Mouse (Mus musculus): Measurements from ENCODE around the gene Aqp2.

Aqp2 gene

GRCm38 (mm10) chr15:99590429-99591084, 11.7 kb downstream of the Aqp2 start, which contains the start of gene Aqp5:
Aqp5 (plus strand) TSS chr15:99590782.
- peak; percentile 66 for DNase-seq (ENCODE audit: low read depth, low spot score)

- DNase-seq (ENCODE audit: low read depth, low spot score): no peak
These were observed 13.3 kb downstream of the Aqp2 start for GRCm38 (mm10) chr15:99592177-99592576.

- no peak for DNase-seq (ENCODE audit: low read depth, low spot score)
These were observed 14.0 kb downstream of the Aqp2 start for GRCm38 (mm10) chr15:99592877-99593276.

DNA sequence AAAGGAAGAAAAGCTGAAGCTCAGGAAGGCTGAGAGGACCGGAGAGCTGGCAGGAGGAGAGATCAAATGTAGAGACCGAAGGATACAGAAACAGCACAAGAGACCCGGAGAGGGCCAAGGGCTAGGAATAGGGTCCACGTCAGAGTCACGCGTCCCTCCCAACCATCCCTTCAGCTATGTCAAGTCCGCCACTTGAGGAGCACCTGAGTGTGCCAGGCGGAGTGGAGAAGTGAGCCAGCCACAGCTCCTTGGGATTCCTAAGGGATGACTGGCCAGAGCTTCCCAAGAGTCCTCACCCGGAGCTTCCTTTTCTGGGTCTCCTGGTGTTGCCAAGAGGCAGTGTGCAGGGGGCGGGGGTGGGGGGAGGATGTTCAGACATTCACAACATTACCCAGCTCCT, 16.1 kb downstream of the Aqp2 start:
- DNase-seq (ENCODE audit: low read depth, low spot score): no peak

- peak; percentile 95 for DNase-seq (ENCODE audit: low read depth, low spot score)
These were observed 17.3 kb downstream of the Aqp2 start for GRCm38 (mm10) chr15:99596056-99596687.

DNA sequence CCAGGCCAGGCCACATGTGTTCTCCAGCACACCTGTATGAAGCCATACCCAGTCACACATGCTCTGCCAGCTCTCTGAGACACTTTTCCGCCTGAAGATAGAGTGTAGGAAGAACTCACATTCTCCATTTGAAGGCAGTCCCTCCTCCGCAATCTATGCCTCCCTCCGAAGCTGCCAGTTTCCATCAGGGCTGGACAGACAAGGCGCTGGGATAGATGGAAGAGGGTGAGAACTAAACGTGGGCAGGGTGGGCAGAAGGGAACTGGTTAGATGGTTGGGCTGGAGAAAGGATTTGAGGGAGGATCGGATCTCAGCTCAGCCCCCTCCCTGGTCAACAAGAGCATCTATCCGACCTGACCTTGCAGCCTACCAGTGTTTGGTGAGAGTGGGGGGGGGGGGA, 18.0 kb downstream of the Aqp2 start:
- DNase-seq (ENCODE audit: low read depth, low spot score): no peak

DNA sequence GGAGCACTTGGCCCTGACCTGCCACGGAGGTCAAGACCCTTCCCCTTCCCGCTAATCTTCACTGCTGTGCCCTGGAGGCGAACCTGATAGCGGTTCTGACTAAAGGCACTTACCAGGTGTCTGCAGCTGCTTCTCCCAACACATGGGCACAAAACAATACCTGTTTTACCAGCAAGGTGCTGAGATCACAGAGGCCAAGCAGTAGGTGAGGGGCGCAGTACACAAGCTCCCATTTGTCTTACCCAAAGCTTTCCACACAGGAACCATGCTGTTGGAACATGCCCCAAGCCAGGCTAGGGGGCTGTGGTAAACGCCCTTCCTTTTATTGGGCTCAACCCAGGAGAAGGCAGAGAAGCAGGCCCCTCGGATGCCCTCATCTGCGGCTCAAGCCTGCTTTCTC, 18.7 kb downstream of the Aqp2 start:
- no peak for DNase-seq (ENCODE audit: low read depth, low spot score)

- DNase-seq (ENCODE audit: low read depth, low spot score): no peak
These were observed 20.6 kb downstream of the Aqp2 start for GRCm38 (mm10) chr15:99599245-99600070.

GRCm38 (mm10) chr15:99600986-99601822, 22.3 kb downstream of the Aqp2 start, which contains the start of gene Aqp6:
Aqp6 (plus strand) TSS chr15:99601400.
- peak; percentile 50 for DNase-seq (ENCODE audit: low read depth, low spot score)

DNA sequence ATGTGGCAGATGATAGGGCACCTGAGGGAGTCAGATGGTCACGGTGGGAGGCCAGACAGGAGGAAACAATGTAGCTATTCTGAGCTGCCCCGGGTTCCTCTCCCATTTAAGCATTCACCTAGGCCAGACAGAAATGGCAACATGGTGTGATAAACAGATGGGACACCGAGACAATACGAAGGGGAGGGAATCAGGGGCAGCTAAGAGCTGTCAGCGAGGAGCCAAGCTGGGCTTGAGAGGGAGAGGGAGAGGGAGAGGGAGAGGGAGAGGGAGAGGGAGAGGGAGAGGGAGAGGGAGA, 22.9 kb downstream of the Aqp2 start:
- no peak for DNase-seq (ENCODE audit: low read depth, low spot score)

DNA sequence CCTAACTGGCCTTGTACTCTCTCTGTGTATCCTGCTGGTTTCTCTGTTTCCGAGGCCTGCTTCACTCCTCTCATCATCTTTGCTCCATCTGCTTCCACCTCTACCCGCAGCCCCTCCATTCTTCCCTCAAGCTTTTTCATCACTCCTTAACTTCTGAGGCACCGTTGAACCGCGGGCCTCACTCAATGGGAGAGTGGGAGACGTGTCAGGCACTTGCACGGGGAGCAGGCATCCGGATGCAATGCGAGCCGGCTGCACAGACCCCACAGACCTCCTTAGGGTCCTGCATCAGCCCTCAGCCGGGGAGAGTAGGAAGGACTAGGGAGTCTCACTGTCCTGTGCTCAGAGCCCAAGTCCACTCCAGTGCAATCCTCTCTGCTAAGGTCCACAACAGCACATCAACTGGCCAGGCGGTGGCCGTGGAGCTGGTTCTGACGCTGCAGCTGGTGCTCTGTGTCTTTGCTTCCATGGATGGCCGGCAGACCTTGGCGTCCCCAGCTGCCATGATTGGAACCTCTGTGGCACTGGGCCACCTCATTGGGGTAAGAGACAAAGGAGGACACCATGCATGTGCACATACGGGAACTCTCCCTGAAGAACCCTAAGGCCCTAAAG, 23.5 kb downstream of the Aqp2 start:
- DNase-seq (ENCODE audit: low read depth, low spot score): no peak

- no peak for DNase-seq (ENCODE audit: low read depth, low spot score)
These were observed 24.4 kb downstream of the Aqp2 start for GRCm38 (mm10) chr15:99603216-99603615.

GRCm38 (mm10) chr15:99605595-99605994, 26.7 kb downstream of the Aqp2 start:
- DNase-seq (ENCODE audit: low read depth, low spot score): no peak

- no peak for DNase-seq (ENCODE audit: low read depth, low spot score)
These were observed 27.7 kb downstream of the Aqp2 start for GRCm38 (mm10) chr15:99606515-99606914.

- DNase-seq (ENCODE audit: low read depth, low spot score): no peak
These were observed 28.7 kb downstream of the Aqp2 start for GRCm38 (mm10) chr15:99607388-99608113.

DNA sequence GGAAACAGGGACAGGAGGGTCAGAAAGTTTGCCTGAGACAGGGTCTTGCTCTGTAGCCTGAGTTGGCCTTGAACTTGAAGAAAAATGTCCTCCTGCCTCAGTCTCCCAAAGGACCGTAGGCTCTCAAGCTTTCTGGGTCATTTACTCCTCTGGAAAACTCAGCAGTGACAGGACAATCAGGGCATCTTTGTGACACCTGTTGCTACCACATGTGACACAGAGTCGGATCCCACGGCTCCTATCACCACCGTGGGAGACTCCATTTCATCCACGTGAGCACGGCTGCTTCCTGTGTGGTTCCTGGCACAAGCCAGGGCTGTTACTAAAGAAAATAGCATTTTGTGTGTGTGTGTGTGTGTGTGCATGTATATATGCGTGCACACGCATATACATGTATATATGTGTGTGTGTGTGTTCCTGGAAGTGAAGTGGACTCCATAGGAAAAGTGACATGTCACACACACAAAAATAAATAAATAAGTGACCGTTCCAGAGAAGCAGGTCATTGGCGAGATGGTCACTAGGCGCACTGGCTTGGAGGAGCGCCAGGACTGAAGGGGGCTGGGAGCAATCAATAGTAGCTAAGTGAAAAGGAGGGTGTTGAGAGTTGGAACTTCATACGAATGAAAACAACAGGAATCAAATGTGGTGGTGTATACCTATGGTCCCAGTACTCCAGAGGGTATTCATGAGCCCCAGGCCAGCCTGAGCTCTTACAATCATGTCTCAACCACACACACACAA, 29.7 kb downstream of the Aqp2 start:
- DNase-seq (ENCODE audit: low read depth, low spot score): no peak

DNA sequence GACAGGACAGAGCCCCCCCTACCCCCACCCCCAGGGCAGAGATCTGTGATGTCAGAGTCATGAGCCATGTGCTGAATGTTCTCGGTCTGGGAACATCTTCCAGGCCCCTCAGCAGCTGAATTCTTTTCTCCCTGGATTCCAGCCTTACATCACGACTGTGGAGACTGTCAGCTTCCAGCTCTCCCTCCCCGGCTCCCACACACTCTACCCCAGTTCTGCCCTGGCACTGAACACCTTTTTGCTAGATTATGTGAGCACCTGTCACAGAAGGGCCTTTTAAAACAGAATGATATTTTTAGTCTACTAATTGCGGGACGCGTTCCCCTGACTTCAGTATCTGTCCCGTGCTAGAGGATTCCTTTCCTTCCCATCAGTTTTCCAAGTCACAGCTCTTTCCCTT, 32.7 kb downstream of the Aqp2 start:
- no peak for DNase-seq (ENCODE audit: low read depth, low spot score)

- no peak for DNase-seq (ENCODE audit: low read depth, low spot score)
These were observed 35.4 kb downstream of the Aqp2 start for GRCm38 (mm10) chr15:99614273-99614672.

- DNase-seq (ENCODE audit: low read depth, low spot score): no peak
These were observed 35.9 kb downstream of the Aqp2 start for GRCm38 (mm10) chr15:99614753-99615152.

DNA sequence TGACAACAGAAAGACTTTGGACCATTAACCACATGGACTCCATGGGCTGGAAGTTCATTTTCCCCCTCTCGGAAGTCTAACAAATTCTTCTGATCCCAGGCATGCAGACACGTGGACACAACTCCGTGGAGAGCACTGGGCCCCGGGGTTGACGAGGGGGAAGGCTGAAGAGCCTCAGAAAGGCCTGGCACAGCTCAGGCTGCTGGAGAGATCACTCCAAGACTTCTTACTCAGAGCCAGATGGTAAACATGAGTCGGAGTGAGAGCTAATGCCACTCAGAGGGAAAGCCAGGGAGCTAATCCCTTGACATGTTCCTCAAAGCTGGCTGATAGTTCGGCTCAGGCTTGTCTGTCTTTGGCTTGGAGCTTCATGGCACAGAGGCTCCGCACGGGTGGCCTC, 36.4 kb downstream of the Aqp2 start:
- no peak for DNase-seq (ENCODE audit: low read depth, low spot score)

Measured in ZHBTc4 (cell line).